Mouse (Mus musculus) layer of hippocampus, adult 18-20 months (tissue): ENCODE data around the gene Zbtb6. TPM values are rescaled to one million over a fixed set of nuclear protein-coding genes. Genes with fewer than 3 reads are reported as not detected.

Experiments
- DNase-seq, 2 experiments: peaks; one replicate each; pipeline ENCODE4 v3.0.0; 2022; ENCODE audit warnings: low spot score in 2 of 2
- long read RNA-seq: library from polyadenylated mRNA; stranded (forward); transcript quantifications from one replicate; pipeline ENCODE4 v2.0.0, GENCODE M21; 2021
- total RNA-seq, 2 experiments: library from RNA; stranded (reverse); gene quantifications; 2 replicates each; pipeline ENCODE4 v1.2.3; 2021

Zbtb6 gene
- 10 to 100 TPM; 15.0 to 15.6 TPM for total RNA-seq
- long read RNA-seq, full-length matches to known transcripts, result 3 of 5 reads
- long read RNA-seq, partial matches to known transcripts, result 0 of 5 reads
- long read RNA-seq, other reads (novel, unspliced or antisense), result 2 of 5 reads

GRCm38 (mm10) chr2:37442611-37443591, at the start of gene Zbtb6, which contains the start of the genes Zbtb26 and Rabgap1:
TSS of gene Zbtb6 (minus strand) at chr2:37443171.
TSS of gene Zbtb26 (minus strand) at chr2:37443135.
TSS of gene Rabgap1 (plus strand) at chr2:37443279.
- peak; percentile 96 to 97 for DNase-seq

- no peak for DNase-seq
Measured at GRCm38 (mm10) chr2:37488956-37489355, 46.0 kb upstream of the Zbtb6 start.

DNA sequence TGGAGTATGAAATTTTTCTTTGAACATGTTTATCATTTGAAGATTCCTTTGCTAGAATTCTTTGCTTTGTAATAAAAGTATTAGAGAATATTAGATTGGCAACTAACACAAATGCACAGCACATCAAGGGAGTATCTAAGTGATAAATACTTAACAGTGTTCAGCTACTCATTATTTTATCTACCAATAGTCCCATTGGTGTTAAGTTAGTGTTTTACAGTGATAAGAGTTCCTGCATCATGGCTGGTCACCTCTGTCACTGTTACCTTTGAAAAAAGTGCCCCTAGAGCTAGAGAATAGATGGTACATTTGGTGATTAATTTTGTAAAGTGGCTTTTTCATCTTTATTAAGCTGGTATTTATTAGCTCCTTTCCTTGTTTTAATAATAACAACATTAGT, 43.4 kb upstream of the Zbtb6 start:
- no peak for DNase-seq

DNA sequence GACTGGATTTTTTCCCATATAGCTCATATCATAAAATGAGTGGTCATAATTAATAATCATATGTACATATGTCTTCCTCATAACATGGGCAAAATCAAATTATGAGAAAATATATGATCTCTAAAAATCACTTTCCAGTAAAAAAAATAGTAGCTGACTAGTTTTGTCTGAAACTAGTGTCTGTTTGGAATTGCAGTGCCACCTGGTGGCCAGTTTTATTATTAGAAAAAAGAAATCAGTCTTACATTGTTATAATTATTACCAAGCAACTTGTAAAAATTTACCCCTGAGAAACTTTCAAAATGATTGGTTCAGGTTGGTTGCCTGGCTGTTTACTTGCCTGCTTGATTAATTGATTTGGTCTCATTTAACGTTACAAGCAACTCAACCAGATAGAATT, 42.4 kb upstream of the Zbtb6 start:
- peak in 1 of 2 experiments; percentile 46 for DNase-seq

GRCm38 (mm10) chr2:37484165-37484564, 41.2 kb upstream of the Zbtb6 start:
- DNase-seq, result no peak

GRCm38 (mm10) chr2:37480039-37480438, 37.1 kb upstream of the Zbtb6 start:
- DNase-seq, result no peak

DNA sequence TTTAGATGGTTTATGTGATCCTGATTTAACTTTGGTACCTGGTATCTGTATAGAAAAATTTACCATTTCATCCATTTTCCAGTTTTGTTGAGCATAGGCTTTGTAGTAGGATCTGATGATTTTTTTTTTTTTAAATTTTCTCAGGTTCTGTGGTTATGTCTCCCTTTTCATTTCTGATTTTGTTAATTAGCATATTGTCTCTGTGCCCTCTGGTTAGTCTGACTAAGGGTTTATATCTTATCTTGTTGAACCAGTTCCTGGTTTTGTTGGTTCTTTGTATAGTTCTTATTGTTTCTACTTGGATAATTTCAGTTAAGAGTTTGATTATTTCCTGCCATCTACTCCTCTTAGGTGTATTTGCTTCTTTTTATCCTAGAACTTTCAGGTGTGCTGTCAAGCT, 36.6 kb upstream of the Zbtb6 start:
- no peak for DNase-seq

DNA sequence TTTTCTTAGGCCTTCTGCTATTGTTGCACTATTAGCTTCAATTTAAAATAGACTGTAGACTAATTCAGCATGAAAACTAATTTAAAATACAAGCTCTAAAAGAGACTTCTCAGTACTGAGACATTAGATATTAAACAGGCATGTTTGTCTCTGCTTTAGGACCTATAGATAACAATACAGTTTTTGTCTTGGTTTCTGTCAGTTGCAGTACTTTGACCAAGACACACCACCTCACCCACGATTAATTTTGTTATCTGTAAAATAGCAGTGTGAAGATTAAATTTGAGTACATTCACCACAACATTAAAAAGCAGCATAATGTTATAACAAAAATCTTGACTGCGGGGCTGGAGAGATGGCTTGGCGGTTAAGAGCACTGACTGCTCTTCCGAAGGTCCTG, 23.3 kb upstream of the Zbtb6 start:
- DNase-seq, result no peak

GRCm38 (mm10) chr2:37460707-37461106, 17.7 kb upstream of the Zbtb6 start:
- DNase-seq, result no peak

GRCm38 (mm10) chr2:37452376-37452760, 9.4 kb upstream of the Zbtb6 start:
- no peak for DNase-seq

GRCm38 (mm10) chr2:37451667-37452375, 8.8 kb upstream of the Zbtb6 start:
- DNase-seq, result peak; percentile 90 to 93

GRCm38 (mm10) chr2:37431609-37432008, 11.4 kb downstream of the Zbtb6 start:
- no peak for DNase-seq

- DNase-seq, result peak; percentile 83 to 94
Measured at GRCm38 (mm10) chr2:37430593-37431464, 12.1 kb downstream of the Zbtb6 start.

- DNase-seq, result no peak
Measured at GRCm38 (mm10) chr2:37423671-37424070, 19.3 kb downstream of the Zbtb6 start.

GRCm38 (mm10) chr2:37422306-37423304, 20.4 kb downstream of the Zbtb6 start, which contains the start of gene Rc3h2:
TSS of gene Rc3h2 (minus strand) at chr2:37422903.
- DNase-seq, result peak; percentile 94 to 97

GRCm38 (mm10) chr2:37421903-37422302, 21.1 kb downstream of the Zbtb6 start:
- no peak for DNase-seq

DNA sequence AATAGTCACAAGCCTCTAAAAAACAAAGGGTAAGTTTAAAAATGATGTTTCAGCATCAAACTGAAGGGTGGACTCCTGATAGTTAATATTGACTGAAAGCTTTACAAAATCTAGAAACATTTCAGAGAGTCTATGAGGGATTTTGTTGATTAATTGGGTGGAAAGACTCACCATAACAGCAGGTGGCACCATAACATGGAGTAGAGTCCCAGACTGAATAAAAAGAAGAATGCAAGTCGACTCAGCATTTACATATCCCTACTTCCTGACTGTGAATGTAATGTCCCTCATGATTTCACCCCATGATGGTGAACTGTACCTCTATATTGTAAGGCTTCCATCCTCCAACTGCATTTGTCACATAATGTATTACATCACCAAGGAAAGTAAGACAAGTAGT, 47.4 kb downstream of the Zbtb6 start:
- no peak for DNase-seq

- DNase-seq, result peak in 1 of 2 experiments; percentile 66
Measured at GRCm38 (mm10) chr2:37382921-37383320, 60.0 kb downstream of the Zbtb6 start.

- peak in 1 of 2 experiments; percentile 82 for DNase-seq
Measured at GRCm38 (mm10) chr2:37380189-37380588, 62.8 kb downstream of the Zbtb6 start.
